Mouse (Mus musculus): ENCODE data around the gene Clk1.
A peak's percentile ranks its signal among the peaks of the same experiment; 100 is the strongest.

The Clk1 gene

DNA sequence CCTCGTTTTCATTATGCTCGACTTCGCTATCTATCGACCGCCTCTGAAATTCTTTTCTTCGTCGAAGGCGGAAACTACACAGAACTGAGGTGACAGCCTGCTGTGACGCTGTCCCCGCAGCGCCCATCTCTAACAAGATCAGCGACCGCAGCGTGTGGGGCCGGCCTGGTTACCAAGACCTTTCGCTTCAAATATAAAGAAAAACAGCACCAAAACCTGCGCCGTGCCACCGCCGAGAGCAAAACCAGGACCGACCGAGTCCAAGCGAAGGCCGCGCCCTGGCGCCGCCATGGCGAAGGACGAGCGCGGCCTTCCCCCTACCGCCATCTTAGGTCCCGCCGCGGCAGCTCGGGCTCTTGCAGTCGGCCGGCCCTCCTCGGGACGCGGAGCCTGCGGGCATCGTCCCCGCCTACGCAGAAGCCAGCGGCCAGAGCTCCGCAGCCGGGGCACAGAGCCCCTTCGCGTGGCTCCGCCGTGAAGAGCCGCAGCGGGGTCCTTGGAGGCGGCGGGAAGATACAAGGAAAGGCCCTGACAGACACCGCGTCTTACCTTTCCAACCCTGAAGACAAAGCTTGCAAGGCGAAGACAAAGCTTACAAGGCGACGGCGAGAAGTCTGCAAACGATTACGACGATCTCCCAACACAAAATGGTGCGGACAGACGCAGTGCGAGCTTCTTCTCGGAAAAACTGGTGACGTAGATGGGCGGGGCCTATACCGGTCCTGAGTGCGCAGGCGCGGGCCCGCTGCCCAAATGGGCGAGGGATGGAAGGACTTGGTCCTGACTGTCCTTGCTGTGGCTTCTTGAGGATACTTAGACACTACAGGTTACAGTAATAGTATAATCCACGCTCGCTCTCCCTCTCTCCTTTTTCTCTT lies at the start of gene Clk1:
TSS of gene Clk1 (minus strand) at position 696 of the 878 bp plus-strand sequence.
- DNase-seq (ENCODE audit: low spot score in 2 of 2), result peak; percentile 93 to 96

DNA sequence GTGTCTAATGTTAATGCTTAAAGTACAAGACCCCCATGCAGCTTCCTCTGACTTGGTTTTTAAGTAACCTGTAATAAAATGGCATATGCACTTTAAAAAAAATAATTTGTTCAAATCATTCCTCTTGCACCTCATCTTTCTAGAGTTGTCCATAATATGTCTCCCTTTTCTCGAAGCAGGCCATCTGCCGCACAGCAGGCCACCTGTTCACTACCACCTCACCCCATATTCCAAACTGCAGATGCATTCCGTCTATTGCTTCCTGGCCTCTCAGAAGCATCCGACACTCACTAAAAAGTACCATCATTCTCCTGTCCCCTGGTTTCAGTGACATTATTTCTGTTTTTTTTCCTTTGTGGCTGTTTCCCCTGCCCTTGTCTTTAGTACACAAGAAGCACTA lies 41.7 kb upstream of the Clk1 start:
- DNase-seq (ENCODE audit: low spot score in 2 of 2), result no peak

DNA sequence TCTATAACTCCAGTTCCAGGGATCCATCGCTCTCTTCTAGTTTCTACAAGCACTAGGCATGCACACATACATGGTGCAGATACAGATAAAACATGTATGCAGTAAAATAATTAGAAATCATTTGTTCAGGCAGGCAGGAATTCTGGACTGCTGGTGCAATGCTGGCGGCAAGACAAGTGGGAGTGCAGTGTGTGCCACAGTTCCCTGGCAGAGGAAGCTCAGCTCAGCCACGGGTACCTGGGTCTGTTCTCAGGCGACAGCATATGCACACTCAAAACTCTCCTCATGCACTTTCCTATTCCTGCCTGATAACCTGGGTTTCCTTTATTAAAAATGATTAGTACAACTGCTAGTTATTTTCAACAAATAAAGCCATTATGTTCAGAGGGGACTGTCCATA lies 41.2 kb upstream of the Clk1 start:
- DNase-seq (ENCODE audit: low spot score in 2 of 2), result no peak

DNA sequence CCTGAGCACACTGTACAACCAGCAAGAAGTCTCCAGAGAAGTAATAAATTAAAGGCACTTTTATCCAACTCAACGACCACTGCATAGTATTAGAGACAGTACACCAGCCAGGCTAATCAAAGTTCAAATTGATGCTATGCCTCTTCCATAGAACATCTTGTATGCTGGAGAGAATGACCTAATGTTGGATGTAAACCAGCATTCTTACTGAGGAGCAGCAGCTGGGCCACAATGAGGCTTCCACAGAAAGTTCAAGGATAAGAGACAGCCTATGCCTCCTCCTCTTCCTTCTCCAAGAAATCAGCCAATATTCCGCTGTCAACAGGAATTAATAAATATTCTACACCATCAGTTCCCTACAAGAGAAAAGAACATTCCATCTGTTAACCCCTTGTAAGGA lies 40.1 kb upstream of the Clk1 start:
- no peak for DNase-seq (ENCODE audit: low spot score in 2 of 2)

DNA sequence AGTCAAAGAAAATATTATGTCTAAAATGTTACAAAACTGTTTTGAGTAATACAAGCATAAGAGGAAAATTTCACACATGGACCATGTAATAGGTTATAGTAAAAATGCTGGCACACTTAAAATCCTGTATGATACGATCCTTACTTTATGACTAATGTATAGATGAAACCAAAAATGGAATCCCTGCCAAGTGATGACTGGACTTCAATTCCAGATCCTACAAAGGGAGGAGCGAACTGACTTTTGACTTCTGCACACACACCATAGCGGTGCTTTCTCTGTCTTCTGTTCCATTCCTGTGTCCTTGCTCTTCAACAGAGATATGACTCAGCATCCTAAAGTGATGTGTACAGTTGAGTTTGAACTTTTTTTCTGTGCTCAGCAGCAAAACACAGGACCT lies 36.7 kb upstream of the Clk1 start:
- no peak for DNase-seq (ENCODE audit: low spot score in 2 of 2)

DNA sequence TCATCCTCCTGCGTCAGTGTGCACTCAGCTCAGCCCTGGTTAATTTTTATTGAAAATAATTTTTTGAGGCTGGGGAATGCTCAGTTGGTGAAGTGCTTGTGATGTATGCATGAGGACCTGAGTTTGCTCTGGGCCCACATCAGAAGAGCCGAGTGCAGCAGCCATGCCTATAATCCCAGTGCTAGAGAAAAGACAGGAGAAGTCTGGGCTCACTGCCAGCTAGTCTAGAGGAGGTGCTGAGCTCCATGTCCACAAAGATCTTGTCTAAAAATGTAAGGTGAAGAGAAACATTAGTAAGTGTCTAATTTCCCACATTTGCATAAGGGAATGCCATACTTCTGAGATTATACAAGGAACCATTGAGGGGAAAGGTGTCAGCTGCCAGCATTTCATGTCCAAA lies 35.0 kb upstream of the Clk1 start:
- DNase-seq (ENCODE audit: low spot score in 2 of 2), result no peak

DNA sequence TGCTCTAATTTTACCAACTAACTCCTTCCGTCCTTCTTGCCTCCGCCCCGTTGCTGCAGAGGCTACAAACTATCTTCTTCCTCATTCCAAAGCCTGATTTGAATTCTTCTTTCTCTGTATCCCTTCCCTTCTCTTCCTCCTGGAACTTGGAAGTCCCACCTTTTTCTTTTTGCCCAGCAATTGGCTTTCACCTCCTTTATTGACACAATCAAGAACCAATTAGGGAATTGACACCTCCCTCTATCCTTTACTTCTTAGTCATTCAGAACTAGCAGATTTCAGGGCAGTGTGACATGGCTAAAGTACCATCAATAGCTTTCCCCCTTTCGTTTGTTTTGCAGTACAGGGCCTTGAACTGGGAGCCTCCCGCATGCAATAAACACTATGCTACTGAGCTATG lies 34.3 kb upstream of the Clk1 start:
- no peak for DNase-seq (ENCODE audit: low spot score in 2 of 2)

DNA sequence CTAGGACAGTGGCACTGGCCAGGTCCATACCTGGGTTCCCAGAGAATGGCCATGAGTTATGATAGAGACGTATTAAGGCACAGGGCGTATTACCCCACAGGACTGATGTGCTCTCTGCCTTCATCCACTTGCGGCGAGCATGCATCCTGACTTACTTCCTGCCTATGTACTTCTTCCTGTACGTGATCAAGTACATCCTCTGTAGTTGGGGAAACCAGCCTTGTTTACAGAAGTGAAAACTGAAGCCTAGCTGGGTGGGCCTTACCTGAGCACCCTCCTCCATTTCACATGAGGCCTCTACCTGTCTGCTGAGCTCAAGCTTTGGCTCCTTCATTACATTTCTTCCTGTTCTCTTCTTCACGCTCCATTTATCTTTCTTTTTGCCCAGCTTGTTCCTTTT lies 30.4 kb upstream of the Clk1 start:
- no peak for DNase-seq (ENCODE audit: low spot score in 2 of 2)

DNA sequence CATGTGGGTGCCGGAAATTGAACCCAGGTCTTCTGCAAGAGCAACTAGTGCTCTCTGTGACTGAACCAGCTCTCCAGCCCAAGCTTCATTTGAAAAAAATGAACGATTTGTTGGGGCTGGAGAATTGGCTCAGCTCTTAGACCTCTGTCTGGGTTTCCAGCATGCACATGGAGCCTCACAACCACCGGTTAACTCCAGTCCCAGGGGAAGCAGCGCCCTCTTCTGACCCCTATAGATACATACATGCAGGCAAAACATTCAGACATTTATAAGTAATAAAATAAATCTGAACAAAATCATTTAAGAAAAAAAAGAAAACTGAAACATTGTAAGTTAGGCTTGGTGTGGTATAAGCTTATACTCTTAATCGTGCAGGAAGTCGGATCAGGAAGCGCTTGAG lies 24.5 kb upstream of the Clk1 start:
- no peak for DNase-seq (ENCODE audit: low spot score in 2 of 2)

DNA sequence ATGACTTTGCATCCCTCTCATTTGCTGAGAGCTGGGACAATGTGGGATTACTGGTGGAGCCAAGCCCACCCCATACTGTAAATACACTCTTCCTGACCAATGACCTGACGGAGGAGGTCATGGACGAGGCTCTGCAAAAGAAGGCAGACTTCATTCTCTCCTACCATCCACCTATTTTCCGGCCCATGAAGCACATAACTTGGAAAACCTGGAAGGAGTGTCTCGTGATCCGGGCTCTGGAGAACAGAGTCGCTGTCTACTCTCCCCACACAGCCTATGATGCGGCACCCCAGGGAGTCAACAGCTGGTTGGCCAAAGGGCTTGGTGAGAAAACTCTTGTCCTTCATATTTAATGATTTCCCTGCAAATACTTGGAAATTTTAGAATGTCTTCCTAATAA lies 23.9 kb upstream of the Clk1 start:
- DNase-seq (ENCODE audit: low spot score in 2 of 2), result no peak

DNA sequence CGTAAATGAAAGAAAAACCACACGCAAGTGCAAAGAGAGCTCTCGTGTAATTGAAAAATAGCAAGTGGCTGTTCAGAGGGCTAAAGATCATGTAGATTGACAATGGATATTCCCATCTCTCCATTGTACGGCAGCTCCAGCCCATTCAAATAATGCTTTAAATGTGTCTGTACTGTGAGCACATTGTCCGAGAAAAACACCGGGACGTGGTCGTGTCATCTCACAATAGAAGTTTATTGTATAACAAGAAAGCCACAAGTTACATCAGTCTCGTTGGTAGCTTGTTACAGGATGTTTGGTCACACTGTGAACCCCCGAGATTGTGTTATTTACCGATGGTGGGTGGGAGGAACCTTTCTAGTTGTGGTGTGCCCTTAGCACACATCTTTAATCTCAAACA lies 22.0 kb upstream of the Clk1 start:
- no peak for DNase-seq (ENCODE audit: low spot score in 2 of 2)

DNA sequence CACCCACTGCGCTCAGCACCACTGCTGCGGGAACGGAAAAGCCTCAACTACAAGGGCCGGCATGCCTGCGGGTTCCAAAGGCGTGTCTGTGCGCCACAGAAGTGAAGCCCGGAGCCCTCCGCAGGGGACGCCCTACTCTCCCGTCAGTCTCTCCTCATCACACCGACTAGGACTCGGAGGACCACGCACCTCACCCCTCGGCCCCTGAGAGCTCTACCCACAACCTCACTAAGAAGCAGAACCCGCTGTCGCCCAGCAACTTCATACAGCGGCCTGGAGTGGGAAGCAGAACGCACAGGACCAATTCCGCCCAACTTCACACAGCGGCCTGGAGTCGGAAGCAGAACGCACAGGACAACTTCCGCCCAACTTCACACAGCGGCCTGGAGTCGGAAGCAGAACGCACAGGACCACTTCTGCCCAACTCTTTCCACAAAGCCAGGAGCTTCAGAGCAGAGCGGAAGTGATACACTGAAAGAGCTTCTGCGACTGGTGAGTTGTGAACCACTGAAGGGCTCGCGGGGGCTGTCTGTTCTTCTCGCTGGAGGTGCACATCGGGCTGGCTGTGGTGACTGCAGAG lies 21.4 kb upstream of the Clk1 start, which contains the start of the genes Nif3l1 and Ppil3:
TSS of gene Nif3l1 (plus strand) at position 9 of the 580 bp plus-strand sequence.
TSS of gene Ppil3 (minus strand) at position 344 of the 580 bp plus-strand sequence.
- DNase-seq (ENCODE audit: low spot score in 2 of 2), result peak; percentile 86 to 87

DNA sequence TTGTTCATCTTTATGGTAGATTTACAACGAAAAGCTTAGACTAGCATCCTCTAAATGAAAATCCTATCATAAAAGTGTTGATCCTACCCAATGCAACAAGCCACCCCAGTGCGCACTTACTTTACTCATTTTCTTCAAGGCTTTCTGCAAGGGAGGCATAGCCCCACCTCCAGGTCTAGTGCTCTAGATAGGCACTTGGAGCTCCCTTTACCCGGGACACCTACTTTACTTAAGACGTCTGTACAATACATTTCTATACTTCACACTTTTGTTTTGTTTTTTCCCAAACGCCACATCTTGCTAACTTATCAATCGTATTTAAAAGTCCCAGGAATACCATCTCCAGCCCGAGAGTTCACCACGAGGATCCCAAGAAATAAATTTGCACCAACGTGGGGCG lies 20.8 kb upstream of the Clk1 start:
- no peak for DNase-seq (ENCODE audit: low spot score in 2 of 2)

DNA sequence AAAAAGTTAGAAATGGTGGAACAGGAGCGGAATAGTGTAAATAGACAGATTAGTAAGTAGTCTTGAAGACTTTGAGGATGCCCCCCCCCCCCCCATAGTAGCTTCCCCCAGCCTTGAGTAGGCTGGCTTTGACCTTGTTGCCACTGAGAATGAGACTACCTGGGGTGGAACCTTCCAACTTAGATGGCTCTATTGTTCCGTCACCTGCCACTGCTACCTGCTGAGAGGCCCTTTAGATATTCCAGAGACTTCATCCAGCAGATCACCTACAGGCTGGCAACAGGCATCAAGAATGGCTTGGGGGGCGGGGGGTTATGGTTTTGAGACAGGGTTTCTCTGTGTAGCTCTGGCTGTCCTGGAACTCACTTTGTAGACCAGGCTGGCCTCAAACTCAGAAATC lies 685 bp upstream of the Clk1 start:
- DNase-seq (ENCODE audit: low spot score in 2 of 2), result no peak

DNA sequence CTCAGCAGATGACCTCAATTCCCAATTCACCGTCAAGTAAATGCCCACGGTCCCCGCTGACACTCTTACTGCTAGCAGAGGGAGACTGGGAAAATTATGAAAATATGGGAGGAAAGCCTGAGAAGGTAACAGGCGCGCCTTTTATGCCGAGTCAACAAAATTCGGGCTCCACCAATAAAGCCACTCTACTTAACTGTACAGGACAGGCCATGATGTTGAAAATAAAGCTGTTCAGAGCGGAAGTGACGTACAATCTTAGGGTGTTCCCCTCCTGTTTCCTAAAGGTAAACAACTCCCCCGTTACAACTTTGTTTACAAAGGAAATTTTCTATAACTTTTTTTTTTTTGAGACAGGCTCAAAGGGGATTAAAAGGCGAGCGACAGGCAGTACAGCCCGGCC lies 987 bp downstream of the Clk1 start:
- no peak for DNase-seq (ENCODE audit: low spot score in 2 of 2)

DNA sequence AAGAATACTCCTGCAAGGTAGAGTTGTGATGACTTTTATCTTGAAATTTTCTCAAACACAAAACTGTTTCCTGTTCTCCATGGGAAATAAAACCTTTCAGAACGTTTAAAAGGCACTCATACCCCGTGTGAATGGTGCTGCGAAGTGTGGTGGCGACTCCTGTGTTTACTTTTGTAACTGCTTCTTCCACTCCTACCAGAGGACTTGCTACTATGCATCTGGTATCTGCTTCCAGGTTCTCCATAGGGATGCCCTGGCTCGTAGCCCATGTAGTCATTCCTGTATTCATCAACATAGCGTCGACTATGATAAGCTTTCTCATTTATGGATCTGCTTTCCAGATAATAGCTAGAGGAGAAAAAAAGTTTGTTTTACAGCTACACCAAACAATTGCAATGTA lies 2.9 kb downstream of the Clk1 start:
- DNase-seq (ENCODE audit: low spot score in 2 of 2), result no peak

DNA sequence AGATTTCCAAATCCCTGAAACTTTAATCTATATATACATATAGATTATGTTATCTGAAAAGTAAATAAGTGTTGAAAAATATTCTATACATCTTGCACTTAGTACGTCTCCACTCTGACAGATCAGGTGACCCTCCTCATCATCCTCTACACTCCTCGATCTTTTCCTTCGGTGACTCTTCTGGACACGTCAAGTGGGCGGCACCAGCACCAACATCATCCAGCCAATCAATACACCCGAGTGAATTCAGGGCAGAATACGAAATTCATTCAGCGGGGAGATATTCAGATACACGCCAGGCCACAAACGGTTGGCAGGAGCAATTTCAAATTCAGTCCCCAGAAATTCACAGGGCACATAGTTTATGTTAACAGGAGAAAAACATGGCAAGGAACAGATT lies 3.8 kb downstream of the Clk1 start:
- no peak for DNase-seq (ENCODE audit: low spot score in 2 of 2)

DNA sequence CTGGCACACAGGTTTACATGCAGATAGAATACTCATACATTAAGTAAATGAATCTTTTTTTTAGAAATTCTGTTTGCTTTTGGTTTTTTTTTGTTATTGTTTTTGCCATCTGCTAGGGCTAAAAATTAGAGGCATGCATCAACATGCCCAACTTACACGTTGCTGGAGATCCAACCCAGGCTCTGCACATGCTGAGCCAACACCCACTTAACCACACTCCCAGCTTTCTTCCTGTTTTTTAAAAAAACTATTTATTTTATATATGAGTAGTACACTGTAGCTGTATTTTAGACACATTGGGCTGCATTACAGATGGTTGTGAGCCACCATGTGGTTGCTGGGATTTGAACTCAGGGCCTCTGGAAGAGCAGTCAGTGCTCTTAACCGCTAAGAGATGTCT lies 7.8 kb downstream of the Clk1 start:
- DNase-seq (ENCODE audit: low spot score in 2 of 2), result no peak

DNA sequence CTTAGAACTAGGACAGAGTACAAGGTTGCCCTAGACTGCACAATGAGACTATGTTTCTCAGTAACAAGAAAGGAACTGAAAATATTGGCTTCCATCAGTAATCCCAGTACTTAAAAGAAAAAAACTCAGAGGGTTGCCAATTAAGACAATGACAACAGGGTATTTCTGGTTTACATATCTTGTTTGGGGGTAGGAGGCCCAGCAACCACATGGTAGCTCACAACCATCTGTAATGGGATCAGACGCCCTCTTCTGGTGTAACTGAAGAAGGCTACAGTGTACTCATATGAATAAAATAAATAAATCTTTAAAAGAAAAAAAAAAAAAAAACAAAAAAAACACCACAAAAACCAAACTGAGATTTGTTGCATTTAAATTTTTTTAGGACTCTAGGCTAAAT lies 8.4 kb downstream of the Clk1 start:
- no peak for DNase-seq (ENCODE audit: low spot score in 2 of 2)

DNA sequence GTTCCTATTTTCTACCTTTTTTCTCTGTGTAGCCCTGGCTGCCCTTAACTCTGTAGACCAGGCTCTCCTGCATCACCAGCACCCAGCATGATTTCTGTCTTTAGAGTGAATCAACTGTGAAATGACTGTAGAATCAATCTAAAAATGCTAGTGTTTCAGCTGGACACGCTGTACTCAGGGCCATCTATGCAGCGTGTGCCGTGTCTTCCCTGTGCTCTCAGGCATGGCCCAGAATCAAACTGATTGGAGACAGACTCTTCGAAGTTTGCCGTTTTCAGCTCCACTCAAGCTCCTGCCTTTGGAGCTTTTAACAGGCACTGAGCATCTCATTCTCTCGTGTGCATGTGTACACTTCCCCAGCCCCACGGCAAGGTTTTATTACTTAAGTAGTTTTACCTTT lies 13.1 kb downstream of the Clk1 start:
- no peak for DNase-seq (ENCODE audit: low spot score in 2 of 2)

DNA sequence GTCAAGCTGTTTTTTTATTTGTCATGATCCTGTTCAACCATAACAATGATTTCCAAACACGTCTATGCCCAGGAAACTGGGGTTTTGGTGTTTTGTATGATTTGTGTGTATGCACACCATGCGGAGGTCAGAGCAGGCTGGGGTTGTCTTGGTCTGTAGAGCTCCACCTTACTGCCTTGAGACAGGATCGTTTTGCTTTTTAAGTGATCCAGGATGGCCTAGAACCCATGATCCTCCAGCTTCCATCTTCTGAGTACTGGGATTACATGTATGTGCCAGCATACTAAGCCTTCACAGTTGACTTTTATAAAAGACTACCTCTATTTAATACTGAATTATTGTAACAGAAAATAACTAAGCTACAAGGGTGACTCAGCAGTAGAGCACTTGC lies 13.7 kb downstream of the Clk1 start:
- no peak for DNase-seq (ENCODE audit: low spot score in 2 of 2)

DNA sequence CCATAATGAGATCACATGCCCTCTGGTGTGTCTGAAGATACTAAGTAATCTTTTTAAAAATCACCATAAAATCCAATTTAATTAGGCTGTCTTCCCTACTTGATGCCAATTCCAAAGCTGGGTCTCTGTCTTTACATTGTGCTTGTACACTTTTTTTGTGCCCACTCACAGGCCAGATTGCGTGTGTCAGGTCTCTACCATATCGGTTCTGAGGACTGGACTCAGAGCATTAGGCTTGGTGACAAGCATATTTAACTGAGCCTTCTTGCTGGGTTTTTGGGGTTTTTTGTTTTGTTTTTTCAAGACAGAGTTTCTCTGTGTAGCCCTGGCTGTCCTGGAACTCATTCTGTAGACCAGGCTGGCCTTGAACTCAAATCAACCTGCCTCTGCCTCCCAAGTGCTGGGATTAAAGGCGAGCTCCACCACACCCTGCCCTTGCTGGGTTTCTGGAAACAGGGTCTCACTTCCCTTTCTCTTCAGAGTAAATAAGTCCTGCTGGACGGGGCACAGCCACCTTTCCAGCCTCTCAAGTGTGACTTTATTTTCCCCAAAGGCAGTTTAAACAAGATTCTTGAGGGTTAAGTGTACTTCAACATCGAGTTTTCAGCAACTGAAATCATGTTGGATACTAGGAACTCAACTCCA lies 14.2 kb downstream of the Clk1 start:
- no peak for DNase-seq (ENCODE audit: low spot score in 2 of 2)

DNA sequence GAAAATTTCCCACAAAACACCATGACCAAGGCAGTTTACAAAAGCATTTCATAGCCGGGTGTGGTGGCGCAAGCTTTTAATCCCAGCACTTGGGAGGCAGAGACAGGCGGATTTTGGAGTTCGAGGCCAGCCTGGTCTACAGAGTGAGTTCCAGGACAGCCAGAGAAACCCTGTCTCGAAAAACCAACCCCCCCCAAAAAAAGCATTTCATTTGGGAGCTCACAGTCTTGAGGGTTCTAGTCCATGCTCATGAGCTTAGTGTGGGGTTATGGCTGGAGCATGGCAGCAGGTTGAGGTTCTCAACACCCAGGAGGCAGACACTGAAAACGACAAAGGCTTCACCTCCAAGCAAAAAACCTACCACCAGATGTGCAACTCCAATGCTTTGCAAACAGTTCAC lies 15.7 kb downstream of the Clk1 start:
- no peak for DNase-seq (ENCODE audit: low spot score in 2 of 2)

Measured in frontal cortex, postnatal 10 days (tissue).